Mouse (Mus musculus) liver, postnatal 0 days (tissue): ENCODE measurements around the gene Yju2.

Experiments used
- CTCF ChIP-seq: sonication (generic); IDR thresholded peaks from 2 replicates; pipeline ENCODE4 v1.5.1; 2016; ENCODE audit warnings: antibody characterized with exemption, low read depth
- EP300 ChIP-seq: IDR thresholded peaks from 2 replicates; pipeline ENCODE4 v1.6.1; 2016; ENCODE audit warnings: antibody characterized with exemption, low read depth, mild to moderate bottlenecking

DNA sequence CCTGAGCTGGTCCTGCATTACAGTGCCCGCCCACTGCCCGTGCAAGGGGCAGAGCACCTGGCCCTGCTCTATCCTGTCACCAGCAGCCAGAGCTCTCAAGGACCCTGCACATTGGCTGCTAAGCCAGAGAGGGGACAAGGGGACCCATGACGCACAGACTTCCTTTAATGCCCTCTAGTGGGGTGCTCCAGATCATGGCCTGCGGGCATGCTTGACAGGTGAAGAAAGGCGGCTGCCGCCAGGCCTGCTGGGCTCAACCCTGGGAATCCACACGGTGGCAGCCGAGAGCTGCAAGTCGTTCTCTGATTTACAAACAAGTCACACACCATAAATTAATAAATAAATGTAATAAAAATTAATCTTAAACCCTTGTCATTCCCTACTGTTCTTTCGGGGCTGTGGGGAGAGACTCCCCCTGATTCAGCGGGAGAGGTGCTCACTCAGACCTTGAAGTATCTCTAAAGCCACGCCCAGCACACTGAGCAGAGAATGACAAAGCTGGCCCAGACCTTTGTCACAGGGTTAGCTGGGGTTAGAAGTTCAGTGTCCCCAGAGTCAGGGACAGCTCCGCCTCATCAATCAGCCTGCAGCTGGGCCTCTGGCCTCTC lies 17.5 kb downstream of the Yju2 start:
- TF ChIP-seq EP300 (no peak), CTCF (peak; percentile 83)
